Mouse (Mus musculus): ENCODE measurements around the gene Fxr2.

DNA sequence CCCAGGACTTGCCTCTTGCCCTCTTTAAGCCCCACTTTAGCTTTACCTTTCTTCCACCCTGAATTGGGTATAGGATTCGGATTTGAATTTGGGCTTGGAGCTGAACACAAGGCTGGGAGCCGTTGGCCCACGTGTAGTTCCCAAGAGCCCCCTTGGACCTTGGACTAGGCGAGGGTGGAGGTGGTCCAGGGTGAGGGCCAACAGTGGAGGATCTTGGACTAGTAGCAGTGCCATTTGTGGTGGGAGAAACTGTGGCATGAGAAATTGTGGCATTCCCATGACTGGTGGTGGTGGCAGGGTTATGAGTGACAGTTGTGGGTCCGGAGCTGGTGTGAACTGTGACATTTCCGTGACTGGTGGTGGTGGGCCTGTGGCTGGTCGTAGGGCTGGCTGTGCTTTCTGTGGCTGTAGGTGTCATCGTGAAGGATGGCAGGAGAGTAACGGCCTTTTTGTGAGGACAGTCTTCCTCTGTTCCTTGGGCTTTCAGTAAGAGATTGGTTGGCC is 32.7 kb downstream of the Fxr2 start:
- no peak for TF ChIP-seq POLR2A (IDR thresholded peaks at IDR 0.05; ENCODE audit: low read depth, low read length)
- TF ChIP-seq CTCF (IDR thresholded peaks at IDR 0.05; ENCODE audit: extremely low read depth, insufficient read length, insufficient replicate concordance, low read depth, low read length): no peak

Data from small intestine, adult 2 months (tissue).